Mouse (Mus musculus) limb, embryonic 15.5 days (tissue): ENCODE results near the gene Cyb561d2. TPM values are rescaled to one million over a fixed set of nuclear protein-coding genes. Genes with fewer than 3 reads are reported as not detected.
"Not testable (repeated sequence)": the region's sequence is repeated elsewhere in the genome, so short reads cannot be mapped to it uniquely, and the experiment has no call there.

ENCODE experiments used
- ATAC-seq: fragments of 200-750 bp; cut with Nextera tagmentation; 2 replicates; pipeline ENCODE4 v1.8.0; 2017; ENCODE audit warnings: low read depth, moderate TSS enrichment; ENCODE audit not compliant: insufficient number of reproducible peaks, low FRiP score, low TSS enrichment
- H3K27ac ChIP-seq: fragments of 300-500 bp; sonication (generic); 2 replicates; pipeline ENCODE4 v1.5.1; 2015; ENCODE audit warnings: moderate library complexity, mild to moderate bottlenecking, inconsistent platforms
- H3K27me3 ChIP-seq: fragments of 300-500 bp; sonication (generic); 2 replicates; pipeline ENCODE4 v1.6.1; 2015; ENCODE audit warnings: inconsistent platforms
- H3K36me3 ChIP-seq: fragments of 300-500 bp; sonication (generic); 2 replicates; pipeline ENCODE4 v1.6.1; 2015; ENCODE audit warnings: inconsistent platforms
- H3K4me1 ChIP-seq: fragments of 300-500 bp; sonication (generic); 2 replicates; pipeline ENCODE4 v1.6.1; 2015; ENCODE audit warnings: inconsistent platforms
- H3K4me2 ChIP-seq: fragments of 300-500 bp; sonication (generic); 2 replicates; pipeline ENCODE4 v1.6.1; 2015; ENCODE audit warnings: mild to moderate bottlenecking, inconsistent platforms
- H3K4me3 ChIP-seq: fragments of 300-500 bp; sonication (generic); 2 replicates; pipeline ENCODE4 v1.5.1; 2015; ENCODE audit warnings: mild to moderate bottlenecking, inconsistent platforms
- H3K9ac ChIP-seq: fragments of 300-500 bp; sonication (generic); 2 replicates; pipeline ENCODE4 v1.6.1; 2015; ENCODE audit warnings: inconsistent platforms
- H3K9me3 ChIP-seq: fragments of 300-500 bp; sonication (generic); 2 replicates; pipeline ENCODE4 v1.6.1; 2016; ENCODE audit warnings: inconsistent platforms
- WGBS: fragments of 180-500 bp; shearing (Covaris S2); methylation state at CpG from one replicate; pipeline ENCODE4 v1.1.7; 2015; 5-methylcytosine and 5-hydroxymethylcytosine counted together
- polyA plus RNA-seq: library from polyadenylated mRNA; unstranded; fragments of >200 nt; fragmentation: Nextera tagmentation; extraction: Ambion mirVana; gene quantifications from 2 replicates; pipeline ENCODE4 v1.2.1, GENCODE M21; 2015

The Cyb561d2 gene
- polyA plus RNA-seq, 1 experiment from 2014 or later: 26.0 TPM

DNA sequence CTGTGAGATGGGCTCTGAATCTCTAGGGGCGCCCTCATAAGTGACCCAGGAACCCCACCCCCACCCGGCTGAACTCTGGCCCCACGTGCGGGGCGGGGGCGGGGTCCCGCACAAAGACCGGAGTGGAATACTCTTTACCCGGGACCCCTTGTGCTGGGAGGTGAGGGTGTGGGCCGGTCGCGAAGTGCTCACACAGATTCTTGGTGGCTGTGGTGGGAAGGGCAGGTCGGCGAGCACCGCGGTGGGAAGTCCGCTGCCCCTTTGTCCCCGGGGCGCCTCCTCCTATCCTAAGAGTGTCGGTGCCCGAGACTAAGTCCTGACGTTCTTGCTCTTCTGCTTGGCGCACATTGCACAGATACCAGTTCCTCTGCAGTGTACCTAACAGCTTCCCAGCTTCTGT lies 27.3 kb upstream of the Cyb561d2 start:
- WGBS: 0% methylated on average over 21 of the region's 23 CpGs
- Histone ChIP-seq H3K4me2 (peak overlapping the region; percentile 69), H3K27ac (peak overlapping the region; percentile 92), H3K36me3 (peaks cover 40% of the 10 kb centered on the region), H3K4me3 (peak overlapping the region; percentile 84), H3K9me3 (no peaks in the 10 kb centered on the region), H3K27me3 (no peaks in the 10 kb centered on the region), H3K9ac (peak overlapping the region; percentile 67), H3K4me1 (peaks cover 54% of the 10 kb centered on the region)
- ATAC-seq: peak; percentile 22; the same call in 1 of the 2 replicates

DNA sequence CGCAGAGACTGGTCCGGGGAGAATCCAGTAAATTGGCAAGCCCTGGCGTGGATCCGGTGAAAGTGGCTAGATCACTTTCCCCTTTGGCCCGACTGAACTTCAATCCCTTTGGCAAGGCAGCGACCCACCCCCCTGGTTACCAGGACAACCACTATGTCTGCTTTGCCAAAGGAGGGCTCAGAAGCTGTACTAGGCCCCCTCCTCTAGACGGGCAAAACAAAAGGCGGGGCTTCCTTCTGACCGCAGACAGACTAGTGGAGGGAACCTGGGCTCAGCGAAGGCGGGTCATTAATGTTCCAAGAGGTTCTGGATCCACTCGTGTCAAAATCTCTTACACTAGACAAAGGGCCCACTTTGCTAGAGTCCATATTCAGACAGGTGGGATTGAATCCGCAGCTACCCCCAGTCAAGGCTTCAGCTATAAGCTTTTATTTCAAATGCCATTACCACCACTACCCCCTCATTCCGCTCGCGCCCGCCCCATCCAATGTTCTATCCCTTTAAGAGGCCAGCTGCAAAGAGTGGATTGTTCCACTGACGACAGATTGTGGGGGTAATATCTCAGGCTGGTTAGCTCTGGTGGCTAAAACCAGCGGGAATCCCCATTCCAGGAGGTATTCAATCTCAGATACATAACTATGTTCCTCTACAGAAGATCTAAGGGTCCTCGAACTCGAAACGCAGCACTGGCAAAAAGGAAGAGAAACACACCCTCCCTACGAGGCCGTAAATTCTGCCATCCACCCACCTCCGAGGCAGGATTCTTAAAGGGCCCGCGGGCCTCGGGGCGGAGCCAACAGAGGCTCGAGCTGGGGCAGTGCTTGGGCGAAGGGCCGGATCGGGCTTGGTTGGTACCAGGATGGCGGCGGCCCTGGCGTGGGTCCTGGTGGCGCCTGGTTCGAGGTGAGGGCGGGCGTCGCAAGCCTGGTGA lies 26.6 kb upstream of the Cyb561d2 start:
- under 1% methylated on average over 41 of the region's 41 CpGs for WGBS
- Histone ChIP-seq H3K9ac (peak overlapping the region; percentile 67), H3K36me3 (peaks cover 37% of the 10 kb centered on the region), H3K4me1 (peaks cover 61% of the 10 kb centered on the region), H3K27me3 (no peaks in the 10 kb centered on the region), H3K27ac (peak overlapping the region; percentile 92), H3K4me3 (peak overlapping the region; percentile 84), H3K9me3 (no peaks in the 10 kb centered on the region), H3K4me2 (peak overlapping the region; percentile 69)
- ATAC-seq: peak; percentile 78

DNA sequence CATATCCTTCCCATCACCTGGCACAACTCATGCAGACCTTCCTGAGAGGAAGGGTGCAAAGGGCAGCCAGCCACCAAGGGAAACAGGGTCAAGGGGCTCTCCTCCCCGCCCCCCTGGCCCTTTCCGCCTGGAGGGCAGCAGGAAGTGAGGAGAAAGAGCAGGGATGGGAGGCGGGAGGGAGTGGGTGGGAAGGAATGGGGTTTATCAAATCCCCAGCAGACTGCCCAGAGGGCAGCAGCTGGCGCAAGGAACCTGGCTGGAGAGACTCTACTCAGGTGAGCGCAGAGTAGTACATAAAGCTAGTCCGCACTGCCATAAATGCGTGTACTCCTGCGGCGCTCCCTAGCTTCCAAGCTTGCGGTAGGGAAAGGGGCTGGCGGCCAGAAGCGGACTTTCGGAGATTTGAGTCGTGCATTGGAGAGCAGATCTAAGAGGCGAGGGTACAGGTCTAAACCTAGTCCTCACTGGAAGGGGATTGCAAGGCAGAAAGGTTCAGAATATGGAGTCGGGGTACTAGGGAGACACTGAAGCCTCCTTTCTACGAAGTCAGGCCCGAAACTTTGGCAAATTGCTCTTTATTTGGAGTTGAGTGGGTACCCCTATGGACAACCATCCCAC lies 25.8 kb upstream of the Cyb561d2 start, which contains the start of gene Hyal2:
Gene Hyal2 (plus strand): TSS at position 244 of the 618 bp plus-strand sequence.
- Histone ChIP-seq H3K4me3 (peak within 1 kb of the TSS; percentile 84), H3K27me3 (no peaks in the 10 kb centered on the region), H3K4me1 (peaks cover 67% of the 10 kb centered on the region), H3K9ac (peak within 1 kb of the TSS; percentile 67), H3K27ac (peak within 1 kb of the TSS; percentile 92), H3K9me3 (no peaks in the 10 kb centered on the region), H3K4me2 (peak within 1 kb of the TSS; percentile 69), H3K36me3 (peaks cover 30% of the 10 kb centered on the region)
- 9% methylated on average over 18 of the region's 18 CpGs for WGBS
- no peak for ATAC-seq

DNA sequence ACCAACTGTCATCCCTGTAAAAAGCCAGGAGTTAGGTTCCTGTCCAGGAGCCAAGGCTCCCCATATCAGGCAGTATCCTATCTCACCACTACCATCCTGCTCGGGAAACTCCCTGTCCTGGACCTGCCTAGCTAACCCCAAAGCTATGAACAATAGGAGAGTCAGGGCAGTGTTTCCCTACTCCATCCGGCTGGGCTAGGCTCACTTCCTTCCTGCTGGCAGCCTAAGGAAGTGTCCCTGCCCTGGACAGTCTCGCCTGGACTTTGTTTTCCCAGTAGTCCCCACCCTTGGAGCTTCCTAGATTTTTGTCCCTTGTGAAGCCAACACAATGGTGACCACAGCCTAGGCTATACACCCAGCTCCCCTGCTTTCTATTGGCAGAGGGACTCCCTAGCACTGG lies 24.9 kb upstream of the Cyb561d2 start:
- peaks cover 28% of the 10 kb centered on the region for H3K36me3 ChIP-seq
- ATAC-seq: no peak
- no peaks in the 10 kb centered on the region for H3K27me3 ChIP-seq
- no peak overlapping the region for H3K4me3 ChIP-seq
- 77% methylated on average over 3 of the region's 3 CpGs for WGBS
- H3K4me1 ChIP-seq: peaks cover 67% of the 10 kb centered on the region
- H3K4me2 ChIP-seq: no peak overlapping the region
- no peak overlapping the region for H3K9ac ChIP-seq
- H3K27ac ChIP-seq: peak overlapping the region; percentile 92
- no peaks in the 10 kb centered on the region for H3K9me3 ChIP-seq

DNA sequence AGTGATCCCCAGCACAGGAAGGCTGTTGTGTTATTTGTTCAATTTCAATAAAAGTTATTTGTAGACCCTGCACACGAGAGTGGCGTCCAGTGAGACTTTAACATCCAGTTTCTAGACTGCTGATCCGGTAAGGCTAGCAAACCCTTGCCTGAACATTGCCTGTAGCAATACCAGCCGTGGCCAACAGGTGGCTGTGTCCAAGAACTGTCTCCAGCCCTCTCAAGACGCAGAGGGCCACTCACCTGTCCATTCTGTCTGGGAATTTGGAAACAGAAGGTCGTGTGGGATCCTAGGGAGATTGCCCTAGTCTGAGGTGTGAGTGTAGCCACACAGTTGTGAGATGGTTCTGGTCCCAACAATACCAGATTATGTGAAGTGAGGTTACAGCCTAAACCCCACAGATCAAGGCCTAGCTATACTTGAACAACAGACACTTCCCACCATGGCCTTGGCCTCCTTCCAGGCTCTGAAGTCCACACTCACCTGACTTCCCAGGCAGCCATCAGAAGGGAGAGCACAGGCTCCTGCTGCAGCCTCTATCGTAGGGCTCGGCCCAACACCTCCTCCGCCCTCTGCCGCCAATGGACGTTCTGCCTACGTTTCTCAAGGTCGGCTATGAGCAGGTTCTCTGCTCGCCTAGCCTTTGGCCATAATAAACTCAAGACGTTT lies 24.2 kb upstream of the Cyb561d2 start:
- no peaks in the 10 kb centered on the region for H3K9me3 ChIP-seq
- peak overlapping the region; percentile 92 for H3K27ac ChIP-seq
- no peak for ATAC-seq
- H3K4me1 ChIP-seq: peaks cover 63% of the 10 kb centered on the region
- H3K4me2 ChIP-seq: no peak overlapping the region
- no peak overlapping the region for H3K9ac ChIP-seq
- H3K4me3 ChIP-seq: peak overlapping the region; percentile 2; the same call in 1 of the 2 replicates
- H3K36me3 ChIP-seq: peaks cover 28% of the 10 kb centered on the region
- WGBS: 61% methylated on average over 15 of the region's 15 CpGs
- no peaks in the 10 kb centered on the region for H3K27me3 ChIP-seq

DNA sequence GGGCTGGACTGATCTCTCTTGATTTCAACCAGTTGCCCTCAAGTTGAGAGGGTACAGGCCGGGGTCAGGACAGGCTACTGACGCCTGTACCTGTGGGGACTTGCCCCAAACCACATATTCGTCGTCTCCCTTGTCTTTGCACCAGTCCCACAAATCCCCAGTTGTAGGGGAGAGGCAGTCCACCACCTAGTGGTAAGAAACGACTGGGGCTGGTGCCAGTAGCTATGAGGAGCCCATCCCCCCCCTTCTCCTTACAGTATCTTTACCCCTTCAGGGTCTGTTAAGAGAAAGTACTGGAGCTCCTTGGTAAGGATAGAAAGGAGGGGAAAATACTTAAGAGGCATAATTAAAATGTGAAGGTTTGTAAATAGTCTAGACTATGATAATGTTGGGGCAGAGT lies 23.6 kb upstream of the Cyb561d2 start:
- H3K9me3 ChIP-seq, H3K27me3 ChIP-seq, H3K9ac ChIP-seq, ATAC-seq: not testable (repeated sequence)
- Histone ChIP-seq H3K27ac (peak overlapping the region; percentile 18; the same call in 1 of the 2 replicates), H3K4me2 (peak overlapping the region; percentile 3; the same call in 1 of the 2 replicates), H3K4me3 (0 out of 2 replicates have a peak overlapping the region, but pooled peaks have one; percentile 2), H3K36me3 (peaks cover 29% of the 10 kb centered on the region), H3K4me1 (peaks cover 57% of the 10 kb centered on the region)
- WGBS: 39% methylated on average over 5 of the region's 5 CpGs

DNA sequence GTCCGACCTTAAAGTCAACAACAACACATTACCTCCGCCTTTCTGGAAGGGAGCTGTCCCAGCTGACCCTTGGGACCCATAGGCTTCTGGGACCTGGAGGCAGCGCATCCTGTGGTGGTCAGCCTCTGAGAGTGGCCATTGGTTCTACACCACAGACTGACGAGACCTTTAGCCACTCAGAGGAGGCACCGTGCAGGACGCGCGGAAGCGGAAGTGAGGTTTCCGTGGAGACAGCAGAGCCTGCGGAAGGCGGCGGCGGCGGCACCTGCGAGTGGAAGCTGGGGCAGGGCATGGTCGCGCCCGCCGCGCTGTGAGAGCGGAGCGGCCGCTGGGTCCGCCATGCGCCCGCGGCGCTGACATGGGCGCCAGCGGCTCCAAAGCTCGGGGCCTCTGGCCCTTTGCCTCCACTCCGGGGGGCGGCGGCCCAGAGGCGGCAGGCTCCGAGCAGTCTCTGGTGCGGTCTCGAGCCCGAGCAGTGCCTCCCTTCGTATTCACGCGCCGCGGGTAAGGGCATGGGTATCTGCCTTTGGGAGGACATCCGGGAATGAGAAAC lies 21.1 kb upstream of the Cyb561d2 start, which contains the start of gene Tusc2:
Gene Tusc2 (plus strand): TSS at position 227 of the 553 bp plus-strand sequence.
- peaks cover 54% of the 10 kb centered on the region for H3K36me3 ChIP-seq
- peak within 1 kb of the TSS; percentile 85 for H3K4me2 ChIP-seq
- peak within 1 kb of the TSS; percentile 67 for H3K9ac ChIP-seq
- peak; percentile 90 for ATAC-seq
- WGBS: under 1% methylated on average over 46 of the region's 46 CpGs
- peaks cover 44% of the 10 kb centered on the region for H3K4me1 ChIP-seq
- peak within 1 kb of the TSS; percentile 64 for H3K27ac ChIP-seq
- H3K27me3 ChIP-seq: no peaks in the 10 kb centered on the region
- peak within 1 kb of the TSS; percentile 68 for H3K4me3 ChIP-seq
- H3K9me3 ChIP-seq: no peaks in the 10 kb centered on the region

DNA sequence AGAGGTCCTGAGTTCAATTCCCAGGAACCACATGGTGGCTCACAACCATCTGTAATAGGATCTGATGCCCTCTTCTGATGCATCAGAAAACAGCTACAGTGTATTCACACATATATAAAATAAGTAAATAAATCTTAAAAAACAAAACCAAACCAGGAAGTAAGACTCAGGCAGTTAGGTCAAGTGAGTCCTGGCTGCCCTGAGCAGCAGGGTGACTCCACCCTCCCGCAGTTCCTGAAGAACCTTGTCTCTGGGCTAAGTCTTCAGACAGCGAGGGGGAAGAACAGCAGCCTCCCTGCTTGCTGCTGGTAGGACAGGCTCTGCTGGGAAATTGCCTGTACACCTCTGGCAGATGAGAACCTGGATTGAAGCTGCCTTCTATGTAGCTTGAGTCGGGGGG lies 14.4 kb upstream of the Cyb561d2 start:
- no peak for ATAC-seq
- Histone ChIP-seq H3K9ac (peak overlapping the region; percentile 11; the same call in 1 of the 2 replicates), H3K27ac (0 out of 2 replicates have a peak overlapping the region, but pooled peaks have one; percentile 97)

DNA sequence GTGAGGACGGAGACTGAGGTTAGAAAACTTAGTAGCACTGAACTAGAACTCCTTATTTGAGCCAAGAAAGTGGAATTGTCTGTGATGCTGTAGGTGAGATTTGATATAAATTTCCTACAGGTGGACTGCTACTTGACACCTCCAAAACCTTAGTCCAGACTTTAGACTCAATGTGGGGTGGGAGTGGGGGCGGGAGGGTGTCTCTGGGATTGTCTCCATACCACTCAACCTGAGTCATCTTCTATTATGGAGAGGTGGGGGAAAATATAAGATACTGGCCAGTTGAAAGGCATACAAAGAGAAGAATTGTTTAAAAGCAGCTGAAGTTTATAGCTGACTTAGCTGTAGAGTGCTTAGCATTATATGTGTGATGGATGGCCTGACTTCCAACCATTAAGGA lies 13.7 kb upstream of the Cyb561d2 start:
- peak overlapping the region; percentile 72 for H3K4me3 ChIP-seq

More for the DNA sequence above, 14.4 kb upstream of the Cyb561d2 start:
- Histone ChIP-seq H3K9me3 (no peaks in the 10 kb centered on the region), H3K4me3 (peak overlapping the region; percentile 72), H3K4me2 (peak overlapping the region; percentile 89), H3K4me1 (peaks cover 49% of the 10 kb centered on the region), H3K36me3 (peaks cover 44% of the 10 kb centered on the region), H3K27me3 (no peaks in the 10 kb centered on the region)
- WGBS: 68% methylated on average over 3 of the region's 3 CpGs

DNA sequence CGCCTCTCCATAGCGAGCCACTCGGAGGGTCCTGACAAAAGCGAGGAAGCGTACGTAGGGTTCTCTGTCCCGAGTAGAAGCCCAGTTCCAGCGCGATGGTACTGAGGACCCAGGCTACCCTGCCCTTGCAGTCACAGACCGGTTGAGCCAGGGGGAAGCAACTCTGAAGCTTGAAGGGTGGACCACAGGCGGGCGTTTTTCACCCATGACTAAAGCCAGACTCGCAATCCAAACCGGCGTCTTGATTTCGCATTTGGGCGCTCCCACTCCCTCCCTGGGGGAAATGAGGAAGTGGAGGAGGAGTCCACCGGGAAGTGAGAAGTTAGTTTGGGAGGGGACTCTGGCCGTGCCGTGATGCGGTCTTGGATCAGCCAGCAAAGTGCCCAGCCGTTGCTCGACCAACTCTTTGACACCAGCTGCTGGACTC lies 13.1 kb upstream of the Cyb561d2 start:
- under 1% methylated on average over 23 of the region's 23 CpGs for WGBS
- peak overlapping the region; percentile 89 for H3K4me2 ChIP-seq
- peak overlapping the region; percentile 72 for H3K4me3 ChIP-seq
- peak; percentile 4; the same call in 1 of the 2 replicates for ATAC-seq
- H3K36me3 ChIP-seq: peaks cover 31% of the 10 kb centered on the region
- no peaks in the 10 kb centered on the region for H3K27me3 ChIP-seq
- peak overlapping the region; percentile 97 for H3K27ac ChIP-seq
- H3K4me1 ChIP-seq: peaks cover 62% of the 10 kb centered on the region
- peak overlapping the region; percentile 67 for H3K9ac ChIP-seq
- no peaks in the 10 kb centered on the region for H3K9me3 ChIP-seq

More for the DNA sequence above, 13.7 kb upstream of the Cyb561d2 start:
- Histone ChIP-seq H3K4me2 (peak overlapping the region; percentile 89), H3K27ac (peak overlapping the region; percentile 97), H3K9ac (peak overlapping the region; percentile 67), H3K9me3 (no peaks in the 10 kb centered on the region), H3K27me3 (no peaks in the 10 kb centered on the region), H3K4me1 (peaks cover 55% of the 10 kb centered on the region), H3K36me3 (peaks cover 38% of the 10 kb centered on the region)
- ATAC-seq: no peak
- 27% methylated on average over 2 of the region's 2 CpGs for WGBS

DNA sequence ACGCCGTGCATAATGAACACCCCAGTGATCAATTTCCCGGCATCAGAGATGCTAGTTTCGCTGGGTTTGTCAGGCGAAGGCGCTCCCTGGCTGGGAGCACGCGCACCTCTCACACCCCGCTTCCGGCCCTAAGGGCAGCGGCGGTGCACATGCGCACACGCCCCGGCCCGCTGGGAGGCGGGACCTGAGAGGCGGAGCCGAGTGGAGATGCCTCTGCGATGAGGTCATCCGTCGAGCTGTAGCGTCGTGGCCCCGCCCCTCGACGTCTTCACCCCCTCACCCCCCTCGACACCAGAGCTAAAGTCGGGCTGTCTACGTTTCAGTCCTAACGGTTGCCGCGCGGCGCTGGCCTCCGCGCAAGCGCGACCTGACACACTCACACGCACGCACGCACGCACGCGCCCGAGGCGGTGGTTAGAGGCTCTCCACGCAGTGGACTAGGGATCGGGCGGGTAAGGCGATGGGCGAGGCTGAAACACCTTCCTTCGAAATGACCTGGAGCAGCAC lies 12.4 kb upstream of the Cyb561d2 start:
- H3K9ac ChIP-seq: peak overlapping the region; percentile 67
- peak overlapping the region; percentile 97 for H3K27ac ChIP-seq
- H3K4me2 ChIP-seq: peak overlapping the region; percentile 89
- H3K36me3 ChIP-seq: peaks cover 24% of the 10 kb centered on the region
- WGBS: under 1% methylated on average over 53 of the region's 53 CpGs
- peaks cover 66% of the 10 kb centered on the region for H3K4me1 ChIP-seq
- H3K27me3 ChIP-seq: no peaks in the 10 kb centered on the region
- peak; percentile 90 for ATAC-seq
- peak overlapping the region; percentile 72 for H3K4me3 ChIP-seq
- H3K9me3 ChIP-seq: no peaks in the 10 kb centered on the region
